Mouse (Mus musculus) bone marrow, adult 2 months (tissue): ENCODE data around the gene Rasa3.

Experiments used
- CTCF ChIP-seq: fragments of 200-500 bp; IDR thresholded peaks from 2 replicates; pipeline ENCODE4 v1.5.1; 2011; ENCODE audit warnings: low read length, control low read depth; ENCODE audit not compliant: control insufficient read depth, insufficient read depth
- POLR2A ChIP-seq: fragments of 200-500 bp; IDR thresholded peaks from 2 replicates; pipeline ENCODE4 v1.6.1; 2011; ENCODE audit warnings: low read depth, mild to moderate bottlenecking, control low read depth, low read length, borderline replicate concordance; ENCODE audit not compliant: control insufficient read depth

DNA sequence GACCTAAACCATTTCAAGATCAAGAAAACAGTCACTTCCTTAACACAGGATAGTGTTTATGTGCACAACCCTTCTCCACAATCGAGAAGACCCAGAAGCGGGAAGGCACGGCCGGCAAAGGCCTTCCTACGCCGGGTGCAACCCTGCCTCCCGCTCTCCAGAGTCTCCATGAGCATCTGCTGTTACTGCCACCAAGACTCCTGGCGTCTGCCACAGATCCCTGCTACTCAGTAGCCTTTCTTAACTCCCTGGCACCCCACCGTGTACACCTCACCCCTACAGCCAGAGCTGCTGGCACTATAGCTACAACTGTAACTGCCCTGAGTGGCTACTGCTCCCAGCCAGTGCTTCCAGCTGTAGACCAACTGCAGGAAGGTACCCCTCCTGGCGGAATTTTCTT is 51.3 kb downstream of the Rasa3 start:
- TF ChIP-seq POLR2A (no peak), CTCF (no peak)
